Mouse (Mus musculus) urinary bladder, adult 2 months (tissue): ENCODE data around the gene Myo1d. TPM values are rescaled to one million over a fixed set of nuclear protein-coding genes. Genes with fewer than 3 reads are reported as not detected.

Source experiments
- DNase-seq: peaks from one replicate; pipeline ENCODE4 v3.0.0; 2022; ENCODE audit warnings: low spot score
- polyA plus RNA-seq: library from polyadenylated mRNA; depleted of rRNA; stranded (reverse); fragments of >200 nt; gene quantifications from 2 replicates; pipeline ENCODE4 v1.2.3, GENCODE M21; 2012; rRNA removed

The Myo1d gene
- polyA plus RNA-seq = 23.3 and 34.3 TPM in 2 replicates

- peak; percentile 90 for DNase-seq
Observed at GRCm38 (mm10) chr11:80779527-80780344, at the start of gene Myo1d. Myo1d (minus strand) TSS chr11:80780025.

- no peak for DNase-seq
Observed at GRCm38 (mm10) chr11:80821794-80822193, 42.0 kb upstream of the Myo1d start.

- DNase-seq = no peak
Observed at GRCm38 (mm10) chr11:80821296-80821695, 41.5 kb upstream of the Myo1d start.

- DNase-seq = no peak
Observed at GRCm38 (mm10) chr11:80820085-80820484, 40.3 kb upstream of the Myo1d start.

- DNase-seq = peak; percentile 55
Observed at GRCm38 (mm10) chr11:80818060-80818697, 38.4 kb upstream of the Myo1d start.

GRCm38 (mm10) chr11:80815354-80815753, 35.5 kb upstream of the Myo1d start:
- DNase-seq = no peak

GRCm38 (mm10) chr11:80811156-80811555, 31.3 kb upstream of the Myo1d start:
- DNase-seq = no peak

GRCm38 (mm10) chr11:80809993-80810821, 30.4 kb upstream of the Myo1d start, which contains the start of gene Tmem98:
Tmem98 (plus strand) TSS chr11:80810175.
- peak; percentile 51 for DNase-seq

GRCm38 (mm10) chr11:80809666-80809992, 29.8 kb upstream of the Myo1d start:
- DNase-seq = no peak

GRCm38 (mm10) chr11:80808551-80809070, 28.8 kb upstream of the Myo1d start:
- DNase-seq = no peak

GRCm38 (mm10) chr11:80802706-80803105, 22.9 kb upstream of the Myo1d start:
- no peak for DNase-seq

- no peak for DNase-seq
Observed at GRCm38 (mm10) chr11:80799979-80800378, 20.2 kb upstream of the Myo1d start.

- no peak for DNase-seq
Observed at GRCm38 (mm10) chr11:80795431-80795830, 15.6 kb upstream of the Myo1d start.

- DNase-seq = no peak
Observed at GRCm38 (mm10) chr11:80794290-80794689, 14.5 kb upstream of the Myo1d start.

GRCm38 (mm10) chr11:80793386-80793785, 13.6 kb upstream of the Myo1d start:
- DNase-seq = no peak

GRCm38 (mm10) chr11:80791677-80792432, 12.0 kb upstream of the Myo1d start:
- no peak for DNase-seq

GRCm38 (mm10) chr11:80790413-80790812, 10.6 kb upstream of the Myo1d start:
- DNase-seq = no peak

- no peak for DNase-seq
Observed at GRCm38 (mm10) chr11:80789647-80790240, 9.9 kb upstream of the Myo1d start.

- no peak for DNase-seq
Observed at GRCm38 (mm10) chr11:80785672-80786071, 5.8 kb upstream of the Myo1d start.

- DNase-seq = no peak
Observed at GRCm38 (mm10) chr11:80784294-80784743, 4.5 kb upstream of the Myo1d start.

- no peak for DNase-seq
Observed at GRCm38 (mm10) chr11:80783460-80783859, 3.6 kb upstream of the Myo1d start.
